Mouse (Mus musculus) heart, postnatal 0 days (tissue): ENCODE data around the gene B230118H07Rik. TPM values are rescaled to one million over a fixed set of nuclear protein-coding genes. Genes with fewer than 3 reads are reported as not detected.

Source experiments
- ATAC-seq: fragments of 200-750 bp; cut with Nextera tagmentation; 2 replicates; pipeline ENCODE4 v1.8.0; 2017; ENCODE audit warnings: low read depth, moderate number of reproducible peaks, moderate library complexity; ENCODE audit not compliant: insufficient read depth
- DNase-seq: peaks from one replicate; pipeline ENCODE4 v3.0.0-alpha.2; 2016; ENCODE audit warnings: low spot score
- H3K27ac ChIP-seq: fragments of 300-500 bp; sonication (generic); 2 replicates; pipeline ENCODE4 v1.5.1; 2014; ENCODE audit warnings: low read depth, mild to moderate bottlenecking
- H3K27me3 ChIP-seq: fragments of 300-500 bp; sonication (generic); 2 replicates; pipeline ENCODE4 v1.6.1; 2014; ENCODE audit warnings: low read length, mixed read lengths; ENCODE audit not compliant: control insufficient read depth, insufficient read depth
- H3K36me3 ChIP-seq: fragments of 300-500 bp; sonication (generic); replicated peaks from 2 replicates; pipeline ENCODE4 v1.6.1; 2014; ENCODE audit warnings: low read length, mixed read lengths; ENCODE audit not compliant: control insufficient read depth, insufficient read depth
- H3K4me1 ChIP-seq: fragments of 300-500 bp; sonication (generic); 2 replicates; pipeline ENCODE4 v1.6.1; 2014; ENCODE audit warnings: antibody characterized with exemption; ENCODE audit not compliant: control insufficient read depth, insufficient read depth
- H3K4me2 ChIP-seq: fragments of 300-500 bp; sonication (generic); 2 replicates; pipeline ENCODE4 v1.6.1; 2014; ENCODE audit warnings: low read depth, mild to moderate bottlenecking, low read length, moderate library complexity
- H3K4me3 ChIP-seq: fragments of 300-500 bp; sonication (generic); 2 replicates; pipeline ENCODE4 v1.5.1; 2014; ENCODE audit warnings: low read depth, low read length
- H3K9ac ChIP-seq: fragments of 300-500 bp; sonication (generic); replicated peaks from 2 replicates; pipeline ENCODE4 v1.6.1; 2014; ENCODE audit warnings: low read depth, low read length, mixed read lengths
- H3K9me3 ChIP-seq: fragments of 300-500 bp; sonication (generic); replicated peaks from 2 replicates; pipeline ENCODE4 v1.6.1; 2016; ENCODE audit warnings: low read length; ENCODE audit not compliant: control insufficient read depth
- CTCF ChIP-seq: IDR thresholded peaks from 2 replicates; pipeline ENCODE4 v1.5.1; 2016; ENCODE audit warnings: antibody characterized with exemption, control low read depth, low read depth
- EP300 ChIP-seq: IDR thresholded peaks from 2 replicates; pipeline ENCODE4 v1.6.1; 2016; ENCODE audit warnings: antibody characterized with exemption, low read depth
- WGBS: fragments of 180-500 bp; shearing (Covaris S2); extraction: QIAGEN DNeasy Blood & Tissue Kit; methylation state at CpG from one replicate; pipeline ENCODE4 v1.1.7; 2014; 5-methylcytosine and 5-hydroxymethylcytosine counted together
- polyA plus RNA-seq: library from polyadenylated mRNA; unstranded; fragments of >200 nt; fragmentation: Nextera tagmentation; extraction: Ambion mirVana; gene quantifications from 2 replicates; pipeline ENCODE4 v1.2.1, GENCODE M21; 2015
- total RNA-seq: library from RNA; depleted of rRNA; stranded (reverse); fragments of >200 nt; gene quantifications from 2 replicates; pipeline ENCODE4 v1.2.3, GENCODE M21; 2014; ENCODE audit warnings: low replicate concordance

B230118H07Rik gene
- total and polyA plus RNA-seq, 2 experiments from 2014 or later = 17.3 to 85.5 TPM

GRCm38 (mm10) chr2:101567490-101567889, 81.8 kb downstream of the B230118H07Rik start:
- DNase-seq (no peak), ATAC-seq (no peak)
- Histone ChIP-seq H3K27me3 (no peaks in the 10 kb centered on the region), H3K9me3 (no peaks in the 10 kb centered on the region), H3K27ac (no peak overlapping the region), H3K4me3 (no peak overlapping the region), H3K4me1 (no peaks in the 10 kb centered on the region), H3K36me3 (no peaks in the 10 kb centered on the region; the same call in 1 of the 2 replicates), H3K9ac (no peak overlapping the region), H3K4me2 (no peak overlapping the region)
- WGBS = 78% methylated on average over 2 of the region's 2 CpGs
- no peak for TF ChIP-seq EP300
- no peak for TF ChIP-seq CTCF

- no peak for ATAC-seq
- Histone ChIP-seq H3K4me3 (no peak overlapping the region), H3K9me3 (no peaks in the 10 kb centered on the region), H3K27ac (peak overlapping the region; percentile 61; the same call in 1 of the 2 replicates), H3K4me1 (no peaks in the 10 kb centered on the region), H3K27me3 (no peaks in the 10 kb centered on the region), H3K4me2 (no peak overlapping the region), H3K36me3 (peaks cover 4% of the 10 kb centered on the region; the same call in 1 of the 2 replicates), H3K9ac (no peak overlapping the region)
- no peak for DNase-seq
- 71% methylated on average over 4 of the region's 4 CpGs for WGBS
- no peak for TF ChIP-seq CTCF
- TF ChIP-seq EP300 = no peak
Measured at GRCm38 (mm10) chr2:101563776-101564175, 85.6 kb downstream of the B230118H07Rik start.

GRCm38 (mm10) chr2:101563206-101563605, 86.1 kb downstream of the B230118H07Rik start:
- no peaks in the 10 kb centered on the region for H3K4me1 ChIP-seq
- H3K9me3 ChIP-seq = no peaks in the 10 kb centered on the region
- ATAC-seq (no peak), DNase-seq (no peak)
- no peak overlapping the region for H3K4me2 ChIP-seq
- 72% methylated on average over 6 of the region's 6 CpGs for WGBS
- H3K36me3 ChIP-seq = peaks cover 4% of the 10 kb centered on the region; the same call in 1 of the 2 replicates
- no peaks in the 10 kb centered on the region for H3K27me3 ChIP-seq
- no peak for TF ChIP-seq CTCF
- TF ChIP-seq EP300 = no peak
- H3K9ac ChIP-seq = no peak overlapping the region
- peak overlapping the region; percentile 61; the same call in 1 of the 2 replicates for H3K27ac ChIP-seq
- no peak overlapping the region for H3K4me3 ChIP-seq

- 87% methylated on average over 3 of the region's 3 CpGs for WGBS
Measured at GRCm38 (mm10) chr2:101559431-101559830, 89.9 kb downstream of the B230118H07Rik start.

DNA sequence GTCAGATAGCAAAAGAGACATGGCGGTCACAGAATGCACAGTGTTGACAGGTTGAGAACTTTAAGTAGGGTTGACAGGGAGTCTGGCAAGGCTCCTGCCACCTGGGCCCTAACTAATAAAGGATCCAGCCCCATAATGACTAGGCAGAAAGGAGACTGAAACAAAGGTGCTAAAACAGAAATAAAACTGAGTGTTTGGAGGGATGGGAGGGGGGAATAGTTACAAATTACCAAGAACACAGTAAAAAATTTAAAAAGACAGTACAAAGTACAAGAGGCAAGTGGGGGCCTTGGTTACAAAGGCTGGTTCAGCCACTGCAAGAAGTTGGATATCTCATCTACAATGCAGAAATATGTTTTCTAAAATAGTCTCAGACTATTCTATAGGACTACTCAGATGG, 93.4 kb downstream of the B230118H07Rik start:
- Histone ChIP-seq H3K9me3 (no peaks in the 10 kb centered on the region), H3K4me3 (no peak overlapping the region), H3K36me3 (no peaks in the 10 kb centered on the region), H3K4me2 (no peak overlapping the region), H3K27me3 (no peaks in the 10 kb centered on the region), H3K9ac (no peak overlapping the region), H3K27ac (no peak overlapping the region), H3K4me1 (no peaks in the 10 kb centered on the region; the same call in 1 of the 2 replicates)
- DNase-seq (no peak), ATAC-seq (no peak)
- WGBS = 37% methylated on average over 1 of the region's 1 CpGs
- TF ChIP-seq CTCF = no peak

More at GRCm38 (mm10) chr2:101559431-101559830, 89.9 kb downstream of the B230118H07Rik start:
- no peaks in the 10 kb centered on the region for H3K9me3 ChIP-seq
- H3K4me3 ChIP-seq = no peak overlapping the region
- ATAC-seq (no peak), DNase-seq (no peak)
- H3K9ac ChIP-seq = no peak overlapping the region
- 0 out of 2 replicates have a peak, but pooled peaks cover 4% of the 10 kb centered on the region for H3K36me3 ChIP-seq
- TF ChIP-seq CTCF (no peak), EP300 (no peak)
- H3K4me1 ChIP-seq = no peaks in the 10 kb centered on the region; the same call in 1 of the 2 replicates
- H3K27ac ChIP-seq = no peak overlapping the region
- H3K27me3 ChIP-seq = no peaks in the 10 kb centered on the region
- no peak overlapping the region for H3K4me2 ChIP-seq

DNA sequence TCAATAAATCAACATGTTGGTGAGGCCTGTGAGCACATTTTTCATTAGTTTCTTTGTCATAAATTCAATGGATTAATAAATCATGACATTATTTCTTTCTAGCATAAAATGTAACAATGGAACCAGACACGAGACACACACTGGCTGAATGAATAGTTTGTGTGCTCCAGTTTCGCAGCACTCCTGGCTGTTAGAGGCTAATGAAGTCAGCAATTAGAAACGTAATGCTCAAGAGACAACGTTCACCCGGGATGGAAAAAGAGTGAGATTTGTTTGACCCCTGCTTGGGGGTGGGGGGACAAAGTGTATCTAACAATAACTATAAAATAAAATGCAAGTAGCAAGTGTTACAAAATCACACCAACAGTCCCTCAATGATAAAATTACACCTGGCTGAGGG, 95.5 kb downstream of the B230118H07Rik start:
- Histone ChIP-seq H3K4me2 (no peak overlapping the region), H3K27me3 (no peaks in the 10 kb centered on the region), H3K9ac (no peak overlapping the region), H3K27ac (no peak overlapping the region), H3K4me1 (no peaks in the 10 kb centered on the region; the same call in 1 of the 2 replicates), H3K36me3 (no peaks in the 10 kb centered on the region), H3K4me3 (no peak overlapping the region), H3K9me3 (no peaks in the 10 kb centered on the region)
- WGBS = 83% methylated on average over 5 of the region's 5 CpGs
- TF ChIP-seq CTCF (no peak), EP300 (no peak)
- ATAC-seq (no peak), DNase-seq (no peak)
